Mouse (Mus musculus): Measurements from ENCODE around the gene Sec13.
"Not testable (repeated sequence)": the region's sequence is repeated elsewhere in the genome, so short reads cannot be mapped to it uniquely, and the experiment has no call there.

Sec13 gene

DNA sequence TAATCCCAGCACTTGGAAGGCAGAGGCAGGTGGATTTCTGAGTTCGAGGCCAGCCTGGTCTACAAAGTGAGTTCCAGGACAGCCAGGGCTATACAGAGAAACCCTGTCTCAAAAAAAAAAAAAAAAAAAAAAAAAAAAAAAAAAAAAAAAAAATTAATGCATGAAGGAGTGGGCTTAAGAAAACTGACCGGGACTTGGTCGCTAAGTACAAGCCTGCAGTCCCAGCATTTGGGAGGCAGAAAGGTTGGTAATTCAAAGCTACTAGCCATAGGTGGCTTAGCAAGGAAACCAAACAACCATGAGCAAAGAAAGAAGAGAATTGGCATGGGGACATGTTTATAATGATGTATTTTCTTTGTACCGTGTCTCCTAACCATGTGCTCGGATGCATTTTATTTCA, 27.2 kb downstream of the Sec13 start:
- not testable (repeated sequence) for DNase-seq (ENCODE audit: low read depth in 1 of 2, low spot score in 2 of 2)

DNA sequence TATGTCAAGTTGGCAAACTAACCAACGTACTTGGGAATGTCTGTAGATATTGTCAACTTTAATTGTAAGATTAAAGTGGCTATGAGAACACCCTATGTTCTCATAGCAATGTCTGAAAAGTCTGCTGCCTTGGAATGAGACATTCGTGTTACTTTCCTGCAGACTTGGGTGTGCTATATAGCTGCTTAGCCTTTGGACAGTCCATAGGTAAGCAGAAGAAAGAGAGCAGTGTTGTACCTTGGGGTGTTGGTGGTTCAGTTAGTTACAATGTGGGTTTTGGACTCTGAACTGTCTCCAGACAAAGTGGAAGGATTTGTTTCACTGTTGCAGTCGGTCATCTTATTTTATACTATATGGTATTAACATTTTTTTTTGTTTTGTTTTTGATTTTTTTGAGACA, 27.8 kb downstream of the Sec13 start:
- DNase-seq (ENCODE audit: low read depth in 1 of 2, low spot score in 2 of 2): no peak

DNA sequence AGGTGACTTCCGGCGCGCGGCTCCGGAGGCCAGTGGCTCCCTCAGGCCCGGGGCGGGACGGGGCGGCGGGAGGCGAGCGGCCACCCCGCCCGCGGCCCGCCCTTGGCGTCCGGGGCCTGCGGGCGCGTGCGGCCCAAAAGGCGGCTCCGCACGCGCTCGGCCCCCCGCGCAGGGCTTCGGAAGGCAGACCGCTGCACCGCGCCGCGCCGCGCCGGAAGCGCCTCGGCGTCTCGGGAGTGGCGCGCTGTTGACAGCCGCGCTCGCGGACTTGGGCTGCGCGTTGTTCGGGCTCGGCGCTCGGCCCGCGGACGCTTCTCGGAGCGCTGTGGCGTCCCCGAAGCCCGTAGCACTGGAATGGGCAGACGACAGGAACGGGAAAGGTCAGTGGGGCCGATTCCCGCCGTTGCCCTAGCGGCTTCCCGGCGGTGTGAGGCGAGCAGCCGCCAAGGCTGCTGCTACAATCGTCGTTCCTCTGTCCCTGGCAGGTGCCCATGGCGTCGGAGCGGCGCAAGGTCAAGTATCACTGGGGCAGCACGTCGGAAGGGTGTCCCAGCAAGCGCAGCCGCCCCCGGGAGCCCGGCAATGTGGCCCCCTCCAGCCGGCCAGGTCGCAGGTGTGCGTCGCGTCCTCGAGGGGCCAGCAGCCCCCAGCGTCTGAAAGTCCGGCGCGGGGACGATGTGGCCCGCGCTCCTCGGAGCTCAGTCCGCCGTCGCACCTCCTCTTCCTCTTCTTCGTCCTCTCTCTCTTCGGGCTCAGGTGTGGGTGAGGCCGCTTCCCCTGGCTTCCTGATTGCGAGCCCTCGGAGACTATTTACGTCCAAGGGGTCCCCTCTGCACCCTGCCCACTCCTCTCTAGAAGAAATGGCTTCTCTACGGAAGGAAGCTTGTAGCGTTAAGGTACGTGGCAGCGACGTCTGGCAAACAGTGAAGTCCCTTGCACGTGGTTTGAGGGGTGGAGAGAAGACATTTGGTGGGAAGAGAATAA, 43.0 kb downstream of the Sec13 start:
- peak in 1 of 2 experiments; percentile 19 for DNase-seq (ENCODE audit: low read depth in 1 of 2, low spot score in 2 of 2)

DNA sequence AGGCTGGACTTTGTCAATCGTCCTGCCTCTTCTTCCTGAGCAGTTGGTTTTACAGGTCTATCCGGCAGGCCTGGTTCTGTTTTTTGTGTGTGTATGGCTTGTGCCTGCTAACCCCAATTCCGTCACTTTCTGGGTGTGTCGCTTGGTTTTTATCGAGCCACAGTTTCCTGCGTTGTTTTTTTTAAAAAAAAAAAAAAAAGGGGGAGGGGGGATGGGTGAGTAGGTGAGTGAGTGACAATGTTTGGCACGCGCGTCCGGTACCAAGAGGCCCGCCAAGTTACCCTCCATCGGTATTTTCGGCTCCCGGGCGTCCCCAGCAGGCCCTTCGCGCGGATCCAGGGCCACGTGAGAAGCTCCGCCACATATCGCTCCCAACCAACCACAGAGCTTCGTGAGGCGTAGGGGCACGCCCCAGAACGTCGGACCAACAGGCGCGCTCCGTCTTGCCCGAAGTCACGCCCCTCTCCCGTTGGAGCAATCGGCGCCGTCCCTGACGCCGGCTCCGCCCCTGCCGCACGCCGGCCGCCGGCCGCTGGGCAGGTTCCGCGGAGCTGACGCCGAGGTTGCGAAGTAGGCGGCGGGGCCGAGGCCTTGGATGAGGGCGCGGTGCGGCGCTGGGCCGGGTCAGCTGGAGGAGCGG, 43.8 kb downstream of the Sec13 start, which contains the start of gene Tatdn2:
TSS of gene Tatdn2 (plus strand) at position 469 of the 640 bp plus-strand sequence.
- DNase-seq (ENCODE audit: low read depth in 1 of 2, low spot score in 2 of 2): peak; percentile 94 to 96

DNA sequence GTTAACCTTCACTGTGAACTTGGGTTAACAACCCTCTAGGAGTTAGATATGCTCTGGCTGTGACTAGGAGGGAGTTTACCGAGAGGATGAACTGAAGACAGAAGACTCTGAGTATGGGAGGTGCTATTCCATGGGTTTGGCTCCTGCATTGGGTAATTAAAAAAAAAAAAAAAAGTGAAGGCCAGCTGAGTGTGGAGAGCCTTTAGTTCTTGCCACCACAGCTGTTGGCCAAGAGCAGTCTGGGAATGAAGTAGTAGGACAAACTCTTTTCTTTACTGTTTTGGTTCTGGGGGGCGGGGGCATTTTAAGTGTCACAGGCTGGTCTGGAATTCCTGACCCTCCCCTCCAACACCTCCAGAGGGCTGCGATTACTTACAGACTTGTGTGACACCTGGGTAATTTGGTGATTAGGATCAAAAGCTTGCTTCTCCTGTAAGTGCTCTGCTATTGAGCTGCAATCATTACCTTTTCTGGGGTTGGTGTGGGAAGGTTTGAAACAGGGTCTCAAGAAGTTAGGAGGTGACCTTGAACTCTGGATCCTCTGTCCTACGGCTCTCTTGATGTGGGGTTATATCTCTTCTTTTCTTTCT, 44.7 kb downstream of the Sec13 start:
- no peak for DNase-seq (ENCODE audit: low read depth in 1 of 2, low spot score in 2 of 2)

DNA sequence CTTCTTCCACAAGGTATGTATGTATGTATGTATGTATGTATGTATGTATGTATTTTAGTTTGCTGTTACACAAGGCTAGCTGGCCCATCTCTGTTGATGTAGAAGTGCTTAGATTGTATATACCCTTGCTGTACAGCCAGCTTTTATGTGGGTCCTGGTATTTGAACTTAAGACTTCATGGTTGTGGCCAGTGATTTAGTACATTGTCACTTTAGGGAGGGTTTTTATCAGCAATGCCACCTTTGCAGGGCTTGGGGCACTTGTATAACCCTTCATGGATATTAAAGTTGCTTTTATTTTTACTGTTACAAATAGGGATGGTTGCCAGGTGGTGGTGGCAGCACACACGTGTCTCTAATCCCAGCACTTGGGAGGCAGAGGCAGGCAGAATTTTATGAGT, 45.3 kb downstream of the Sec13 start:
- no peak for DNase-seq (ENCODE audit: low read depth in 1 of 2, low spot score in 2 of 2)

DNA sequence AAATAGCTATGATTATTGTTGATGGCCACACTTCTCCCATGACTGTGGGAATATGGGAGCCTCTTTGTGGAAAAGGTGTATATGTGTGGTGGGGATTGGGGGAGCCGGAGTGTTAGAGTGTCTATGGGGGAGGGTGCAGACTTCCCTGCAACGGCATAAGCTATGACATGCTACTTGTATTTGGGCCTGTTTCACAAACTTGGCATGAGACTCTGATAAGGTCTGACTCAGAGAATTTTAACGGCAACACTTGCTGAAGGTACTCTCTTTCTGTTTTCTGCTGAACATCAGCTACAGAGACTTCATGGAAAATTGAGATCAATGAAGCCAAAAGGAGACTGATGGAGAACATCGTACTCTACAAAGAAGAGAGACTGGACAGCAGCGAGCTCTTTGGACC, 47.2 kb downstream of the Sec13 start:
- DNase-seq (ENCODE audit: low read depth in 1 of 2, low spot score in 2 of 2): no peak

DNA sequence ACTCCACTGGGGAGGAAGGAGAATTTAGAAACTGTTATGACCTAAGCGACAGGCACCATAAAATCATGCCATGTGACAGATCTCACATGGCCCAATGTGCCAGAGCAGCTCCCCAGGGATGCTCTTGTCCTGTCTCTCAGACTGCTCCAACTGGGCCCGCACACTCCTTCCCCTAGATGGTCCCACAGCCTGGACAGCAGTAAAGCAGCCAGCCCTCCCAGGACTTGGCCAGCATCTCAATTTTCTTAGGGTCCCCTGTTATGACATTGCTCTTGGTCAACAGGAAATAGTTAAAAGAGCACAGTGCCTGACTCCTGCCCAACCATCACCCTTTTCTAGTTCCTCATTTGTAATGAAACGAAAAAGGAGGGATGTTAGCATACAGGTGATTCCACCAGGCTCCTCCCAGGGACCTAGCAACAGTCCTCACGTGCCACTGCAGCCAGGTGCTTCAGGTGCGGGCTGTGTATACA, 47.8 kb downstream of the Sec13 start:
- DNase-seq (ENCODE audit: low read depth in 1 of 2, low spot score in 2 of 2): peak in 1 of 2 experiments; percentile 36

DNA sequence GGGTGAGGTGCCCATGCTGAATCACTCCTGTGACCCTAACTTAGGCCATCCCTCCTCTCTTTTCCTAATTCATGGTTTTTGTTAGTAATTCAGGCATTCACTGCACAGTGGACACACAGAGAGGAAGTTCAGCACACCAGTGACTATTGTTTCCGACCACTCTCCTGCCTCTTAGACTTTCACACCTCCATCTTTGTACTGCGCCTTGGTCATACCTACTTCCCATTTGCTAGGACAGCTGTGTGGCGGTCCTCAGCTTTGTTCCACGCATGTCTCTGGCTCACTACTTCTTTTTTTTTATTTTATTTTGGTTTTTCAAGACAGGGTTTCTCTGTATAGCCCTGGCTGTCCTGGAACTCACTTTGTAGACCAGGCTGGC, 49.5 kb downstream of the Sec13 start:
- no peak for DNase-seq (ENCODE audit: low read depth in 1 of 2, low spot score in 2 of 2)

DNA sequence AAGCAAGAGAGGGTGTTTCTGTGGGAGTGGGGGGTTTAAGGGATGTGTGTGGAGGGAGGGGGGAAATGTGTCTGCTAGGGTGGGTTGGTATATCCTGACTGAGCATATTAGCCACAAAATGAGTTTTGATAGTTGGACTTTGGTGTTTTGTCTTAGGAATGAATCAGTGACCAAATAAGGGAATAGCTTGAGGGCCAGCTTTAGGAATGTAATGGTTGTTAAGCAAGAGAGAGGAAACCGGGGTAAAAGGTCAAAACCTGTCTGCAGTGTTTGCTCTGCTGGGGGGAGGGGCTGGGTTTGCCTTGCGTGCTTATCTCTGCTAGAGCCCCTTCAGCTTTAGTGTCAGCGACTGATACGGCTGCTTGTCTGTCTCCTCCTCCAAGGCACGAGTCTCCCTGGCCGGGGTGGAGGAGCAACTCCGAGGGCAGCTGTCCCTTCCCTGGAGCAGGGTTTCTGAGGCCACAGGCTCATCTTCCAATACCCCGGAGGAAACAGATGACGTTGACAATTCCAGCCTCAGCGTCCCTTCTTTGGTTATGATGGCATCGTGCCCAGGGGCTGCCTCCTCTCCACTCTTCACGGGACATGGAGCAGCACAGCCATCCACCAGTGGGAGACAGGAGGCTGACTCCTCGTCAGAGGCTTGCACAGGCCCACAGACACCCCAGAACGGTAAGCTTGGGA, 50.0 kb downstream of the Sec13 start:
- DNase-seq (ENCODE audit: low read depth in 1 of 2, low spot score in 2 of 2): no peak

DNA sequence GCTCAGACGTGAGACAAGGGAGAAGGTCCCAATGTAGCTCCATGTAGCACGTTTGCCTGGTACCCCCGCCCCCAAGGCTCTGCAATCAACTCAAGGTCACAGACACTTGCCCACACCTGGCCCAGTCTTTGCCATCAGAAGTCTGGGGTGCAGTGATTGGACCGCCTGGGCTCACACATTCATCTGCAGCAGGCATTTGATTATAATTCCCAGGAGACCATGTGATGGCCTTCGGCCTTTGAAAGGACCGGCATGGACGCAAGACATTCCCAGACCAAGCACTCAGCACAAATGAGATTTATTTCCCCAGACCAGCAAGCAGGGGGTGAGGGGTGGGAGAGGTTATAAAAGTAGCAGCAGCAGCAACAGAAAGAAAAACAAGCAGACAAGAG, 50.5 kb downstream of the Sec13 start:
- no peak for DNase-seq (ENCODE audit: low read depth in 1 of 2, low spot score in 2 of 2)

DNA sequence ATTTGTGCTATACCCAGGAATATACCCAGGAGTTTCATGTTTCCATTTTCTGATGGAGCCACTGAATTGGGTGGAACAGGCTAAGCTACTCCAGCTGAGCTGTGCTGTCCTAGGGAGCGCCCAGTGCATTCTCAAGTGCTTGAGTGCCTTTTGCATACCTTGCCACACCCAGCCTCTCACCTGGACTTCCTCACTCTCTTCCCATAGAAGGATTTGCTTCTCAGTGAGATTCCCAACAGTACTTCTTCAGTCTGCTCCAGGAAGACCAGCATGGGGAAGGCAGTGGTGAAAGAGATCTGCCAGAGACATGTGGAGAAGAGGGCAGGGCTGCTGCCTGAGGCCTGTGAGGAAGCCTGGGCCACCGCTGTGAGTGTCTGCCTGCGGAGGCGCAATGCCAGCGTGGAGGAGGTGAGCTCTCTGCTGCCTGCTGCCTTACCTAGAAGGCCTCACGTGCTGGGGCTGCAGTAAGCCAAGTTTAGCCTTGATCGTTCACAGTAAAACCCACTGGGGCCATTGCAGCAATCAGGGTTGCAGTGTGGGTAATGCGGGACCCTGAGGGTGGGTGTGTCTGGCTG, 53.9 kb downstream of the Sec13 start:
- DNase-seq (ENCODE audit: low read depth in 1 of 2, low spot score in 2 of 2): no peak

DNA sequence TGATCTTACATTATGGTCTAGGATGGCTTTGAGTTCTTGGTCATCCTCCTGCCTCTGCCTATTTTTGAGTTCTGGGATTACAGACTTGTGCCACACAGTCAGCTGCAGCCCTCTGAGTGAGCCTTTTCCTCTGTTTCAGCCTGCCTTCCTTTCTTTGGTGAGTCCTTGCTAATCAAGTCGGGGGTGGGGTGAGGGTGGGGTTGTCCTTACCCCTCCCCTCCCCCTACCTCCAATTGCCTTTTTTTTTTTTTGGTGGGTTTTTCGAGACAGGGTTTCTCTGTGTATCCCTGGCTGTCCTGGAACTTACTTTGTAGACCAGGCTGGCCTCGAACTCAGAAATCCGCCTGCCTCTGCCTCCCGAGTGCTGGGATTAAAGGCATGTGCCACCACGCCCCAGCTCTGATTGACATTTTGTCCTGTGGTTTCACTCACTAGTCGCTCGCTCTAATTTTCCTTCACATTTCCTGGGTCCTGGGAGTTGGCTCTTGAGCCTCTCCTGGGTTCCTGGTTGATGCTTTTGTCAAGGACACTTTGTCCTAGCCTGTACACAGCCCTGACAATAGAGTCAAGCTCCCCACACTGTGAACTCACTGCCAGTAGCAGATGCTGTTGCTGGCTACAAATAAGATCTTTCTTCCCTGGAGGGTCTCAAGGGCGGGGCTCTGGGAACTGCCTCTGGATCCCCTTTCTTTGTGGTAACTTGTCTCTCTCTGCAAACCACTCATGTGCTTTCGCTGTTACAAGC, 57.3 kb downstream of the Sec13 start:
- DNase-seq (ENCODE audit: low read depth in 1 of 2, low spot score in 2 of 2): no peak

DNA sequence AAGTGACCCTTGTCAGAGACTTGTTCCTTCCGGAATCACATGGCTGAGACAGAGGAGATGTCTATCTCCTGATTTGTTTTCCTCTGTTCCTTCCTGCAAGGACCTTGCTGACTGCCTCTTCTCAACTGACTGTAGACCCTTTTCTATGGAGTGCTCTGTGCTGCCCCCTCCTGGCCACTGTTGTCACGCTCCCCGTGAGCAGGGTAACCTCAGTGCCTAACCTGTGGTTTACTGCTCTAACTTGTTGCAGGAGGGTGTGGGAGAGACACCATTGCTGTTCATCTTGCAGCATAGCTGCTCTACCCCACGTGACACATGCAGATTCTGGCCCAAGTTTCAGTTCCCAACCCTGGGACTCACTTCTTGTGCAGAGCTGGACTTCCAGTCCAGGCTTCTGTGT, 59.3 kb downstream of the Sec13 start:
- peak; percentile 85 to 87 for DNase-seq (ENCODE audit: low read depth in 1 of 2, low spot score in 2 of 2)

DNA sequence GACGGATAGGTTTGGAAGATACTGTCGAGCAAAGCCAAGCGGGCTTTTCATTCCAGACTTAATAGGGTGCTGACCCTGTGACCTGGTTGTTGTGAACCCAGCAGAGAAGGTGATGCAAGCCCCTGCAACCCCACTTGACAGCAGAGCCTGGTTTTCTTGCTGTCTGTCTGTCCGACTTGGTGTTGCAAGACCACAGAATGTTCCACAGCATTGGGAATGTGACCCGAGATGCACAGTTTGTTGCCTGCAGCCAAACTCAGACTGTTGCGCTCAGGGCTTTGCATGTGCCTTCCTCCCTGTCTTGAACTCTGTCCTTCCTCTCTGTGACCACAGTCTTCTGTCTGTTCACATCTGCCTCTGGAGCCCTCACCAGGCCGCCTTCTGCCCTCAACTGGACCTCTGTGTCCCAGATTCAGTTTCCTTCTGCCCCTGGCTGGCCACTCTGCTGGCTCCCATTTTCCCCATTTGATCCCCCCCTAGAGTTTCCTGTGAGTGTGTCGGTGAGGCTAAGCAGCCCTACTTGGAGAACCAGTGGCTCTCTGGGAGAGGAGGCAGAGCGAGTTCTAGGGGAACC, 60.5 kb downstream of the Sec13 start:
- DNase-seq (ENCODE audit: low read depth in 1 of 2, low spot score in 2 of 2): peak in 1 of 2 experiments; percentile 36

DNA sequence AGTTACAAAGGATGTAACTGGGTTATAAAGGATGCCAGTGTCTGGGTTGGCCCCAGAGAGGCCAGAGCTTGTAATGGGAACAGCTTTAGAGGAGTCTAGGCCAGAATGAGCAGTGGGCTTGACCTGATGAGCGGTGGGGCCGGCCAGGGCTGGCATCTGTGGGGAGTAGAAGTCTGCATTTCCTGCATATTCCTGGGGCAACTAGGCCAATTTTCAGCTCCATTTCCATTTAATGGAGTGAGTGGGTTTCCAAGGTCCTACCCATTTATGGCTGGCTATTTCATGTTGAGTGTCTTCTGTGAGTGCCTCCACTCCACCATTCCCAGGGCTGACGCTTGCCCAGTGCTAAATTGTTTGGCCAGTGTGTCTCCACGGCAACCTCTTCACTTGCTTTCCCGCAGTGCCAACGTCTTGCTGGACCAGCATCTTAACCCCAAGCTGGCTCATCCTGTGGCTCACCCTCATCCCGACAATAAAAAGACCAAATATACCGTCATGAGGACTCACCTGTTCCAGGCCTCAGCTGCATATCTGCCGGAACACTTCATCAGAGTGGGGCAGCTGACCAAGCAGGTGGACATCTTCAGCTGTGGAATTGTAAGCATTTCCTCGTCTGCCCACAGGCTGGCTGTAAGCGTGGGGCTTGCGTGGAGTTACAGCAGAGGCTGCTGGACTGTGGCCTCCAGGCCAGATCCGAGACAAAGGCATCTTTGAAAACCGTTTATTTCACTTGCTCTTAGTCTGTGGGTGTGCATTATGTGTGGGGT, 62.1 kb downstream of the Sec13 start:
- DNase-seq (ENCODE audit: low read depth in 1 of 2, low spot score in 2 of 2): no peak
